Mouse (Mus musculus) liver, embryonic 13.5 days (tissue): ENCODE measurements around the gene Dennd4a. TPM values are rescaled to one million over a fixed set of nuclear protein-coding genes. Genes with fewer than 3 reads are reported as not detected.

Experiments used
- ATAC-seq: fragments of 200-750 bp; cut with Nextera tagmentation; 2 replicates; pipeline ENCODE4 v1.8.0; 2017; ENCODE audit warnings: low read depth, mild to moderate bottlenecking, moderate number of reproducible peaks, moderate library complexity
- DNase-seq: peaks from one replicate; pipeline ENCODE4 v3.0.0; 2022
- H3K27ac ChIP-seq: fragments of 300-500 bp; sonication (generic); 2 replicates; pipeline ENCODE4 v1.5.1; 2015; ENCODE audit warnings: moderate library complexity, mild to moderate bottlenecking, inconsistent platforms
- H3K27me3 ChIP-seq: fragments of 300-500 bp; sonication (generic); 2 replicates; pipeline ENCODE4 v1.6.1; 2015; ENCODE audit warnings: mild to moderate bottlenecking, inconsistent platforms
- H3K36me3 ChIP-seq: fragments of 300-500 bp; sonication (generic); 2 replicates; pipeline ENCODE4 v1.6.1; 2015; ENCODE audit warnings: mild to moderate bottlenecking, inconsistent platforms
- H3K4me1 ChIP-seq: fragments of 300-500 bp; sonication (generic); replicated peaks from 2 replicates; pipeline ENCODE4 v1.6.1; 2015; ENCODE audit warnings: inconsistent platforms
- H3K4me2 ChIP-seq: fragments of 300-500 bp; sonication (generic); 2 replicates; pipeline ENCODE4 v1.6.1; 2015; ENCODE audit warnings: inconsistent platforms, mild to moderate bottlenecking, moderate library complexity
- H3K4me3 ChIP-seq: fragments of 300-500 bp; sonication (generic); replicated peaks from 2 replicates; pipeline ENCODE4 v1.5.1; 2015; ENCODE audit warnings: mild to moderate bottlenecking, inconsistent platforms
- H3K9ac ChIP-seq: fragments of 300-500 bp; sonication (generic); 2 replicates; pipeline ENCODE4 v1.6.1; 2015; ENCODE audit warnings: mild to moderate bottlenecking, inconsistent platforms
- H3K9me3 ChIP-seq: fragments of 300-500 bp; sonication (generic); replicated peaks from 2 replicates; pipeline ENCODE4 v1.6.1; 2016; ENCODE audit warnings: inconsistent platforms
- whole genome bisulfite sequencing: fragments of 180-500 bp; shearing (Covaris S2); methylation state at CpG from one replicate; pipeline ENCODE4 v1.1.7; 2015; ENCODE audit not compliant: insufficient replicate concordance; 5-methylcytosine and 5-hydroxymethylcytosine counted together
- polyA plus RNA-seq: library from polyadenylated mRNA; unstranded; fragments of >200 nt; fragmentation: Nextera tagmentation; extraction: Ambion mirVana; gene quantifications from 2 replicates; pipeline ENCODE4 v1.2.1, GENCODE M21; 2015

Gene Dennd4a
- polyA plus RNA-seq, 1 experiment from 2014 or later: 24.1 TPM

GRCm38 (mm10) chr9:64774883-64775282, 36.3 kb upstream of the Dennd4a start:
- WGBS: 80% methylated on average over 2 of the region's 2 CpGs
- Histone ChIP-seq H3K27ac (peak overlapping the region; percentile 40), H3K9ac (no peak overlapping the region), H3K27me3 (no peaks in the 10 kb centered on the region), H3K4me2 (no peak overlapping the region), H3K4me3 (no peak overlapping the region), H3K36me3 (no peaks in the 10 kb centered on the region), H3K9me3 (no peaks in the 10 kb centered on the region), H3K4me1 (peaks cover 20% of the 10 kb centered on the region)
- ATAC-seq: no peak
- no peak for DNase-seq

GRCm38 (mm10) chr9:64775491-64775890, 35.6 kb upstream of the Dennd4a start:
- Histone ChIP-seq H3K9ac (no peak overlapping the region), H3K27me3 (no peaks in the 10 kb centered on the region), H3K36me3 (no peaks in the 10 kb centered on the region), H3K27ac (no peak overlapping the region), H3K4me3 (no peak overlapping the region), H3K4me2 (no peak overlapping the region), H3K9me3 (no peaks in the 10 kb centered on the region), H3K4me1 (peaks cover 23% of the 10 kb centered on the region)
- ATAC-seq: no peak
- 44% methylated on average over 4 of the region's 4 CpGs for WGBS
- DNase-seq: no peak

GRCm38 (mm10) chr9:64777441-64777987, 33.6 kb upstream of the Dennd4a start:
- H3K9ac ChIP-seq: no peak overlapping the region
- 78% methylated on average over 4 of the region's 4 CpGs for WGBS
- ATAC-seq (no peak), DNase-seq (no peak)
- no peak overlapping the region for H3K4me2 ChIP-seq
- H3K27ac ChIP-seq: no peak overlapping the region
- H3K4me3 ChIP-seq: no peak overlapping the region
- H3K36me3 ChIP-seq: no peaks in the 10 kb centered on the region
- H3K27me3 ChIP-seq: no peaks in the 10 kb centered on the region
- H3K9me3 ChIP-seq: no peaks in the 10 kb centered on the region
- H3K4me1 ChIP-seq: peaks cover 16% of the 10 kb centered on the region

- 69% methylated on average over 1 of the region's 1 CpGs for WGBS
- ATAC-seq (no peak), DNase-seq (no peak)
- peaks cover 16% of the 10 kb centered on the region for H3K4me1 ChIP-seq
- no peaks in the 10 kb centered on the region for H3K36me3 ChIP-seq
- H3K4me3 ChIP-seq: no peak overlapping the region
- H3K27me3 ChIP-seq: no peaks in the 10 kb centered on the region
- no peaks in the 10 kb centered on the region for H3K9me3 ChIP-seq
- no peak overlapping the region for H3K9ac ChIP-seq
- no peak overlapping the region for H3K27ac ChIP-seq
- H3K4me2 ChIP-seq: no peak overlapping the region
Measured at GRCm38 (mm10) chr9:64778151-64778550, 33.0 kb upstream of the Dennd4a start.

GRCm38 (mm10) chr9:64779628-64780027, 31.5 kb upstream of the Dennd4a start:
- Histone ChIP-seq H3K36me3 (no peaks in the 10 kb centered on the region), H3K4me1 (peaks cover 14% of the 10 kb centered on the region), H3K4me3 (no peak overlapping the region), H3K9ac (no peak overlapping the region), H3K4me2 (no peak overlapping the region), H3K9me3 (no peaks in the 10 kb centered on the region), H3K27ac (0 out of 2 replicates have a peak overlapping the region, but pooled peaks have one; percentile 14), H3K27me3 (no peaks in the 10 kb centered on the region)
- DNase-seq: no peak
- ATAC-seq: peak; percentile 7; the same call in 1 of the 2 replicates
- WGBS: 30% methylated on average over 7 of the region's 7 CpGs

GRCm38 (mm10) chr9:64783511-64783910, 27.6 kb upstream of the Dennd4a start:
- H3K27me3 ChIP-seq: no peaks in the 10 kb centered on the region
- no peak for DNase-seq
- H3K36me3 ChIP-seq: no peaks in the 10 kb centered on the region
- no peak overlapping the region for H3K9ac ChIP-seq
- H3K4me2 ChIP-seq: no peak overlapping the region
- H3K9me3 ChIP-seq: no peaks in the 10 kb centered on the region
- WGBS: 85% methylated on average over 7 of the region's 7 CpGs
- H3K4me1 ChIP-seq: peaks cover 34% of the 10 kb centered on the region
- no peak overlapping the region for H3K27ac ChIP-seq
- no peak for ATAC-seq
- H3K4me3 ChIP-seq: no peak overlapping the region

GRCm38 (mm10) chr9:64784841-64785240, 26.3 kb upstream of the Dennd4a start:
- no peaks in the 10 kb centered on the region for H3K27me3 ChIP-seq
- H3K27ac ChIP-seq: peak overlapping the region; percentile 56; the same call in 1 of the 2 replicates
- no peaks in the 10 kb centered on the region for H3K36me3 ChIP-seq
- WGBS: 33% methylated on average over 4 of the region's 4 CpGs
- peaks cover 40% of the 10 kb centered on the region for H3K4me1 ChIP-seq
- no peak overlapping the region for H3K9ac ChIP-seq
- no peak overlapping the region for H3K4me2 ChIP-seq
- DNase-seq (peak; percentile 71), ATAC-seq (peak; percentile 60)
- no peaks in the 10 kb centered on the region for H3K9me3 ChIP-seq
- H3K4me3 ChIP-seq: no peak overlapping the region

- H3K4me1 ChIP-seq: peaks cover 50% of the 10 kb centered on the region
- DNase-seq (no peak), ATAC-seq (no peak)
- H3K9me3 ChIP-seq: no peaks in the 10 kb centered on the region
- H3K36me3 ChIP-seq: no peaks in the 10 kb centered on the region
- H3K27ac ChIP-seq: peak overlapping the region; percentile 56; the same call in 1 of the 2 replicates
- H3K4me3 ChIP-seq: no peak overlapping the region
- no peak overlapping the region for H3K9ac ChIP-seq
- 83% methylated on average over 9 of the region's 9 CpGs for WGBS
- no peak overlapping the region for H3K4me2 ChIP-seq
- no peaks in the 10 kb centered on the region for H3K27me3 ChIP-seq
Measured at GRCm38 (mm10) chr9:64786216-64786905, 24.8 kb upstream of the Dennd4a start.

GRCm38 (mm10) chr9:64788070-64788469, 23.1 kb upstream of the Dennd4a start:
- DNase-seq (no peak), ATAC-seq (no peak)
- peaks cover 64% of the 10 kb centered on the region for H3K4me1 ChIP-seq
- no peaks in the 10 kb centered on the region for H3K36me3 ChIP-seq
- H3K9ac ChIP-seq: no peak overlapping the region
- no peaks in the 10 kb centered on the region for H3K9me3 ChIP-seq
- no peaks in the 10 kb centered on the region for H3K27me3 ChIP-seq
- H3K27ac ChIP-seq: peak overlapping the region; percentile 40
- no peak overlapping the region for H3K4me2 ChIP-seq
- WGBS: 94% methylated on average over 7 of the region's 7 CpGs
- H3K4me3 ChIP-seq: no peak overlapping the region

- Histone ChIP-seq H3K27me3 (no peaks in the 10 kb centered on the region), H3K4me2 (peak overlapping the region; percentile 48), H3K9me3 (no peaks in the 10 kb centered on the region), H3K4me3 (no peak overlapping the region), H3K4me1 (peaks cover 76% of the 10 kb centered on the region), H3K36me3 (no peaks in the 10 kb centered on the region), H3K9ac (peak overlapping the region; percentile 56), H3K27ac (peak overlapping the region; percentile 98)
- WGBS: 9% methylated on average over 13 of the region's 13 CpGs
- no peak for ATAC-seq
- DNase-seq: peak; percentile 29
Measured at GRCm38 (mm10) chr9:64789341-64789761, 21.8 kb upstream of the Dennd4a start.

- Histone ChIP-seq H3K9me3 (no peaks in the 10 kb centered on the region), H3K27me3 (no peaks in the 10 kb centered on the region), H3K4me3 (no peak overlapping the region), H3K4me1 (peaks cover 77% of the 10 kb centered on the region), H3K27ac (peak overlapping the region; percentile 98), H3K9ac (peak overlapping the region; percentile 56), H3K36me3 (no peaks in the 10 kb centered on the region), H3K4me2 (peak overlapping the region; percentile 48)
- DNase-seq (no peak), ATAC-seq (no peak)
- WGBS: 19% methylated on average over 10 of the region's 10 CpGs
Measured at GRCm38 (mm10) chr9:64789887-64790400, 21.2 kb upstream of the Dennd4a start.
